Mouse (Mus musculus) kidney, embryonic 15.5 days (tissue): ENCODE data around the gene Rara. TPM values are rescaled to one million over a fixed set of nuclear protein-coding genes. Genes with fewer than 3 reads are reported as not detected.
"Not testable (repeated sequence)": the region's sequence is repeated elsewhere in the genome, so short reads cannot be mapped to it uniquely, and the experiment has no call there.

Experiments
- ATAC-seq: fragments of 200-750 bp; cut with Nextera tagmentation; replicated peaks from 2 replicates; pipeline ENCODE4 v1.8.0; 2017; ENCODE audit warnings: moderate TSS enrichment; ENCODE audit not compliant: low FRiP score
- H3K27ac ChIP-seq: fragments of 300-500 bp; sonication (generic); 2 replicates; pipeline ENCODE4 v1.5.1; 2015; ENCODE audit warnings: mild to moderate bottlenecking, inconsistent platforms
- H3K27me3 ChIP-seq: fragments of 300-500 bp; sonication (generic); 2 replicates; pipeline ENCODE4 v1.6.1; 2015; ENCODE audit warnings: inconsistent platforms
- H3K36me3 ChIP-seq: fragments of 300-500 bp; sonication (generic); 2 replicates; pipeline ENCODE4 v1.6.1; 2015; ENCODE audit warnings: inconsistent platforms
- H3K4me1 ChIP-seq: fragments of 300-500 bp; sonication (generic); 2 replicates; pipeline ENCODE4 v1.6.1; 2015; ENCODE audit warnings: inconsistent platforms
- H3K4me2 ChIP-seq: fragments of 300-500 bp; sonication (generic); 2 replicates; pipeline ENCODE4 v1.6.1; 2015; ENCODE audit warnings: moderate library complexity, mild to moderate bottlenecking, inconsistent platforms
- H3K4me3 ChIP-seq: fragments of 300-500 bp; sonication (generic); replicated peaks from 2 replicates; pipeline ENCODE4 v1.5.1; 2015; ENCODE audit warnings: mild to moderate bottlenecking, inconsistent platforms
- H3K9ac ChIP-seq: fragments of 300-500 bp; sonication (generic); 2 replicates; pipeline ENCODE4 v1.6.1; 2015; ENCODE audit warnings: mild to moderate bottlenecking, inconsistent platforms
- H3K9me3 ChIP-seq: fragments of 300-500 bp; sonication (generic); replicated peaks from 2 replicates; pipeline ENCODE4 v1.6.1; 2016; ENCODE audit warnings: inconsistent platforms
- WGBS: fragments of 180-500 bp; shearing (Covaris S2); methylation state at CpG from one replicate; pipeline ENCODE4 v1.1.7; 2015; ENCODE audit warnings: mixed read lengths; 5-methylcytosine and 5-hydroxymethylcytosine counted together
- polyA plus RNA-seq: library from polyadenylated mRNA; unstranded; fragments of >200 nt; fragmentation: Nextera tagmentation; extraction: Ambion mirVana; gene quantifications from 2 replicates; pipeline ENCODE4 v1.2.1, GENCODE M21; 2015

The Rara gene
- polyA plus RNA-seq, 1 experiment from 2014 or later, result 32.1 TPM

GRCm38 (mm10) chr11:98907437-98908173, 20.0 kb upstream of the Rara start, which contains the start of gene Cdc6:
TSS of gene Cdc6 (plus strand) at chr11:98907801.
- Histone ChIP-seq H3K4me3 (peak within 1 kb of the TSS; percentile 66), H3K27ac (peak within 1 kb of the TSS; percentile 85), H3K9ac (peak within 1 kb of the TSS; percentile 57), H3K4me1 (peaks cover 60% of the 10 kb centered on the region), H3K4me2 (peak within 1 kb of the TSS; percentile 97), H3K27me3 (no peaks in the 10 kb centered on the region), H3K9me3 (no peaks in the 10 kb centered on the region), H3K36me3 (peaks cover 35% of the 10 kb centered on the region)
- ATAC-seq, result peak; percentile 95
- WGBS, result under 1% methylated on average over 49 of the region's 49 CpGs

- WGBS, result 43% methylated on average over 6 of the region's 6 CpGs
- H3K27me3 ChIP-seq, result no peaks in the 10 kb centered on the region
- H3K9ac ChIP-seq, result 0 out of 2 replicates have a peak overlapping the region, but pooled peaks have one; percentile 57
- no peak for ATAC-seq
- H3K36me3 ChIP-seq, result peaks cover 54% of the 10 kb centered on the region
- no peaks in the 10 kb centered on the region for H3K9me3 ChIP-seq
- H3K4me2 ChIP-seq, result peak overlapping the region; percentile 97
- H3K27ac ChIP-seq, result no peak overlapping the region
- peak overlapping the region; percentile 66 for H3K4me3 ChIP-seq
- H3K4me1 ChIP-seq, result peaks cover 40% of the 10 kb centered on the region
These were observed 18.0 kb upstream of the Rara start for GRCm38 (mm10) chr11:98909654-98910053.

GRCm38 (mm10) chr11:98910415-98910814, 17.2 kb upstream of the Rara start:
- no peaks in the 10 kb centered on the region for H3K9me3 ChIP-seq
- no peak overlapping the region for H3K9ac ChIP-seq
- H3K27ac ChIP-seq, result no peak overlapping the region
- peaks cover 57% of the 10 kb centered on the region for H3K36me3 ChIP-seq
- 88% methylated on average over 11 of the region's 11 CpGs for WGBS
- H3K4me1 ChIP-seq, result peaks cover 35% of the 10 kb centered on the region
- no peak overlapping the region for H3K4me2 ChIP-seq
- no peak for ATAC-seq
- no peaks in the 10 kb centered on the region for H3K27me3 ChIP-seq
- H3K4me3 ChIP-seq, result no peak overlapping the region

- Histone ChIP-seq H3K4me1 (peaks cover 28% of the 10 kb centered on the region), H3K27me3 (no peaks in the 10 kb centered on the region), H3K4me3 (no peak overlapping the region), H3K4me2 (no peak overlapping the region), H3K9ac (no peak overlapping the region), H3K27ac (no peak overlapping the region), H3K36me3 (peaks cover 65% of the 10 kb centered on the region), H3K9me3 (no peaks in the 10 kb centered on the region)
- 83% methylated on average over 5 of the region's 5 CpGs for WGBS
- ATAC-seq, result no peak
These were observed 16.1 kb upstream of the Rara start for GRCm38 (mm10) chr11:98911498-98911897.

DNA sequence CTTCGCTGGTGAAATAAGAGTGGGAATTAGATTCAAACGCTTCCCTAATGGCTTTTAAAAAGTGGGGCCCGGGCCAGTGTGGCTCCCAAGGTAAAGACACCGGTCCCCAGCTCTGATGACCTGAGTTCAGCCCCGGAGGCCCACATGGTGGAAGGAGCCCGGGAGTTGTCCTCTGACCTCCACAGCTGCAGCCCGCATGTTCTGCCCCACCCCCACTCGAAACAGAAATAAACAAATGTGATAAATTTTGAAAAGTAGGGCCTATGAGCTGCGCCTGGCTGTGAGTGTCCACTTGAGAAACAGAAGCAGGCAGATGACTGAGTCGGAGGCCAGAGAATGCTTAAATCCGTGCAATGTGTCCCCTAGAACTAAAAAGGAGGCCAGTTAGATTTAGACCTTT, 13.4 kb upstream of the Rara start:
- no peaks in the 10 kb centered on the region for H3K27me3 ChIP-seq
- H3K4me3 ChIP-seq, result no peak overlapping the region
- H3K36me3 ChIP-seq, result peaks cover 89% of the 10 kb centered on the region
- 66% methylated on average over 11 of the region's 11 CpGs for WGBS
- no peak overlapping the region for H3K9ac ChIP-seq
- peaks cover 17% of the 10 kb centered on the region for H3K4me1 ChIP-seq
- H3K27ac ChIP-seq, result no peak overlapping the region
- H3K9me3 ChIP-seq, result no peaks in the 10 kb centered on the region
- no peak overlapping the region for H3K4me2 ChIP-seq
- ATAC-seq, result no peak

GRCm38 (mm10) chr11:98916376-98916775, 11.2 kb upstream of the Rara start:
- H3K9ac ChIP-seq, ATAC-seq, H3K9me3 ChIP-seq, H3K4me3 ChIP-seq, H3K4me1 ChIP-seq, H3K27ac ChIP-seq, H3K27me3 ChIP-seq, H3K4me2 ChIP-seq: not testable (repeated sequence)
- H3K36me3 ChIP-seq, result peaks cover 92% of the 10 kb centered on the region
- 91% methylated on average over 3 of the region's 3 CpGs for WGBS

- Histone ChIP-seq H3K4me3 (no peak overlapping the region), H3K4me2 (no peak overlapping the region), H3K9ac (no peak overlapping the region), H3K36me3 (peaks cover 87% of the 10 kb centered on the region), H3K9me3 (no peaks in the 10 kb centered on the region), H3K4me1 (peaks cover 17% of the 10 kb centered on the region), H3K27me3 (no peaks in the 10 kb centered on the region), H3K27ac (no peak overlapping the region; the same call in 1 of the 2 replicates)
- 63% methylated on average over 13 of the region's 13 CpGs for WGBS
- ATAC-seq, result no peak
These were observed 10.1 kb upstream of the Rara start for GRCm38 (mm10) chr11:98917428-98918005.

GRCm38 (mm10) chr11:98918231-98918630, 9.4 kb upstream of the Rara start:
- H3K4me3 ChIP-seq, result no peak overlapping the region
- H3K27me3 ChIP-seq, result no peaks in the 10 kb centered on the region
- peaks cover 24% of the 10 kb centered on the region for H3K4me1 ChIP-seq
- WGBS, result 57% methylated on average over 9 of the region's 9 CpGs
- ATAC-seq, result no peak; the same call in 1 of the 2 replicates
- H3K9me3 ChIP-seq, result no peaks in the 10 kb centered on the region
- no peak overlapping the region for H3K4me2 ChIP-seq
- H3K27ac ChIP-seq, result no peak overlapping the region; the same call in 1 of the 2 replicates
- H3K9ac ChIP-seq, result no peak overlapping the region
- peaks cover 81% of the 10 kb centered on the region for H3K36me3 ChIP-seq

GRCm38 (mm10) chr11:98919009-98919408, 8.6 kb upstream of the Rara start:
- Histone ChIP-seq H3K4me2 (no peak overlapping the region), H3K9me3 (no peaks in the 10 kb centered on the region), H3K4me3 (no peak overlapping the region), H3K27me3 (no peaks in the 10 kb centered on the region), H3K4me1 (peaks cover 31% of the 10 kb centered on the region), H3K36me3 (peaks cover 74% of the 10 kb centered on the region), H3K27ac (no peak overlapping the region), H3K9ac (no peak overlapping the region)
- ATAC-seq, result no peak
- whole genome bisulfite sequencing, result 96% methylated on average over 11 of the region's 11 CpGs

DNA sequence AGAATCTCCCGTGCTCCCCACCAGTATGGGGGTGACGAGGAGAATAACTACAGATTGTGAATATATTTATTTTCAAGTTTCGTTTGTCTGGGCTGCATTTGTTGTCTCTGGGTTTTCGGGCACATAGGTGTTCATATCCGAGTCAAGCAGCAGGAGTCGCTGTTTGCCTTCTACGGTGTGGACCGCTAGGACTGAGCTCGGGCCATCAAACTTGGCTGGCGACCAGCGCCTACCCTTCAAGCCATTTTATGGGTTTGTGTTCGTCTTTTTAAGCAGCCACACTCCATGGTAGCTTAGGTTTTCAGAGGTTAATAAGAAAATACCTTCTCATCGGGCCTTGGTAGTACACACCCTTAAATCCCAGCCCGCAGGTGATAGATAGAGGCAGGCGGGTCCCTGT, 5.8 kb upstream of the Rara start:
- H3K4me2 ChIP-seq, H3K9ac ChIP-seq, ATAC-seq, H3K4me3 ChIP-seq, H3K9me3 ChIP-seq, H3K27me3 ChIP-seq: not testable (repeated sequence)
- Histone ChIP-seq H3K27ac (peak overlapping the region; percentile 89), H3K4me1 (peaks cover 59% of the 10 kb centered on the region), H3K36me3 (peaks cover 47% of the 10 kb centered on the region)
- 50% methylated on average over 15 of the region's 15 CpGs for WGBS

DNA sequence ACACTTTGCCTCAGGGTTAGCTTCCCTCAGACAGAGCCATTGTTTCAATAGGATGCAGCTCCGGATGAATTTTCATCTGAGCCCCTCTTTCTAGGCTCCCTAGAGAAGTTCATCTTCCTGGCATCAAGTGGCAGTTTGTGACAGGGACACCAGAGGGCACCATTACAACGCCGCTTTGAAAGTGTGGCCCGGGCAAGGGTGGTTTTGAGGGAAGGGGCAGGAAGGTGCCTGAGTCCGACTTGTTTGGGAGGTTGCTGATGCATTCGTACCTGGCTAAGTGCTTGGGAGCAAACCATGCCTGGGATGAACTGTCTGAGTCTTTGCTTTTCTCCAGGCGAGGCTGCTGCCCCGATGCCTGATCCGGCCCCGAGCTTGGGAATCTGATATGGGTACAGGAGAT, 5.3 kb upstream of the Rara start:
- not testable (repeated sequence) for H3K4me3 ChIP-seq, H3K9ac ChIP-seq, ATAC-seq, H3K9me3 ChIP-seq, H3K27me3 ChIP-seq
- H3K36me3 ChIP-seq, result peaks cover 42% of the 10 kb centered on the region
- peaks cover 64% of the 10 kb centered on the region for H3K4me1 ChIP-seq
- peak overlapping the region; percentile 89 for H3K27ac ChIP-seq
- 27% methylated on average over 10 of the region's 10 CpGs for WGBS
- peak overlapping the region; percentile 27; the same call in 1 of the 2 replicates for H3K4me2 ChIP-seq

DNA sequence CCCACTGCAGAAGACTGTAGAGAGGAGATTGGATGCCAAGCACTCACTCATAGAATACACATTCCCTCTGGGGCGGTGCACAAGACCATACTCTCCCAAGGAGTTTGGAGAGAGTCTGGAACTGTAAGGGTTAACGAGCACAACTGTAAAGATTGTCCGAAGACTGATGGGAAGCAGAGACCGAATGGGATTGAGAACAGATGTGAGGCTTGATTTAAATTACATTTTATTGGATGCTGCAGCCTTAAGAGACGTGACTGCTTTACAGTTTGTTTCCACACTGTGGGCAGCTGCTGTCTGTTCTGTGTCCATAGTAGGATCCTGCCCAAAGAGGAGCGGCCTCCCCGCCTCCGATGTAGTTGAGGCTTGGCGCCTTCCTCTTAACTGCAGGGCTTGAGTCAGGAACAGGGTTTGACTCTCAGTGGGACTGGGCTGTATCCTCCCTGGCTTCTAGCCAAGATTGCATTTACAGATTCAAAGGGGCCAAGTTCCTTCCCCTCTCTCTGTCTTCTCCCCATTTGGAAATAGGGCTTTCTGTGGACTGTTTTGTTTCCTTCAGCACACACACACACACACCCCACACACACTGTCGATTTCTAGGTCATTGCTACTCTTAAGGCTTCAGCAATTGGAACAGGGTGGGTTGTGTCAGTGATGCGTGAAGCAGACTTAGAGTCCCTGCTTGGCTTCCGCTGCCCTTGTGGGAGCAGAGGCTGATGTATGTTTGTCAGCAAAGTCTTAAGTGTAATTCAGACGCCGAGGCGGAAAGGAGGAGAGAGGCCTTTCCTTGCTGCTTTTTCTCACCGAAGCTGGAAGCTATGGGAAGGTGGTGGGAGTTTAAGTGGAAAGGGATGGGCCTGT, 4.5 kb upstream of the Rara start:
- not testable (repeated sequence) for H3K9ac ChIP-seq, H3K9me3 ChIP-seq, H3K4me3 ChIP-seq, H3K27me3 ChIP-seq
- ATAC-seq, result peak; percentile 59
- 26% methylated on average over 16 of the region's 16 CpGs for WGBS
- Histone ChIP-seq H3K27ac (peak overlapping the region; percentile 89), H3K36me3 (peaks cover 36% of the 10 kb centered on the region), H3K4me2 (0 out of 2 replicates have a peak overlapping the region, but pooled peaks have one; percentile 27), H3K4me1 (peaks cover 68% of the 10 kb centered on the region)
